Mouse (Mus musculus): ENCODE measurements at regions not wholly inside any gene's neighbourhood (a gene's known extent, or its start where the extent isn't known, plus 50 kb on each side); places are given as distances from the start of the nearest gene placed in this dataset.

DNA sequence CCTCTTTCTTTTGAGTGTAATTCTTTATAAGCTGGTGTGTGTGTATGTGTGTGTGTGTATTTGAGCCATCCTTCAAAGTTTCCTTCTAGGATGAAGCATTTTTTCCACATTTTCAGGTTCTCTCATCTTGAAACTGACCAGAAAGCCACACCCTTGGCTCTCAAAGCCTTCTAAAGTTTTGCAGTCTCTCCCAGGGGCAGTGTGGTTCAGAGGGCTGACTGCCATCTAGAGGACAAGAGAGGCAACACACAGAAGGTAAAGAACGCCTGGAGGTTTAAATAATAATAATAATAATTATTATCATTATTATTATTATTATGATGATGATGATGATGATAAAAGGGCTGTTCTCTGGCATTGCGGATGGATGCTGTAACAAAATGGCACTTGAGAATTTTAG lies 655.7 kb downstream of the Cdk5rap2 start:
- DNase-seq (ENCODE audit: low spot score in 2 of 2), result peak in 1 of 2 experiments; percentile 24

DNA sequence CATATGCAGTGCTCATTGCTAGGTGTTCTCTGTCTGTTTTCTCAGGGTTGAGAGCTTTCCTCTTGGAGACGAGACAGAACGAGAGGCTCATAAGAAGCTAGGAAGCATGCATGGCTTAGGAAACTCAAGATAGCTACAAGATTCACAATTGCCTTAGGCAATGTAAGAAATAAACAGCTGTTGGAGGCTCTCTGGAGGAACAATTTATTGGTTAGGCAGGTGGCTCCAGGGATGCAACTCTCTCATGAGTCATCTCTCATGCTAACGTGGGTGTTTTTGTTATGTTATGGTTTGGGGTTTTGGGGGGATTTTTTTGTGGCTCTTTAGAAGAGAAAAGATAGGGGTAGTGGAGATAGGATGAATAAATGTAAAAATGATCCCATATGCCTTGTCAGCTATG lies 657.2 kb downstream of the Cdk5rap2 start:
- peak in 1 of 2 experiments; percentile 8 for DNase-seq (ENCODE audit: low spot score in 2 of 2)

DNA sequence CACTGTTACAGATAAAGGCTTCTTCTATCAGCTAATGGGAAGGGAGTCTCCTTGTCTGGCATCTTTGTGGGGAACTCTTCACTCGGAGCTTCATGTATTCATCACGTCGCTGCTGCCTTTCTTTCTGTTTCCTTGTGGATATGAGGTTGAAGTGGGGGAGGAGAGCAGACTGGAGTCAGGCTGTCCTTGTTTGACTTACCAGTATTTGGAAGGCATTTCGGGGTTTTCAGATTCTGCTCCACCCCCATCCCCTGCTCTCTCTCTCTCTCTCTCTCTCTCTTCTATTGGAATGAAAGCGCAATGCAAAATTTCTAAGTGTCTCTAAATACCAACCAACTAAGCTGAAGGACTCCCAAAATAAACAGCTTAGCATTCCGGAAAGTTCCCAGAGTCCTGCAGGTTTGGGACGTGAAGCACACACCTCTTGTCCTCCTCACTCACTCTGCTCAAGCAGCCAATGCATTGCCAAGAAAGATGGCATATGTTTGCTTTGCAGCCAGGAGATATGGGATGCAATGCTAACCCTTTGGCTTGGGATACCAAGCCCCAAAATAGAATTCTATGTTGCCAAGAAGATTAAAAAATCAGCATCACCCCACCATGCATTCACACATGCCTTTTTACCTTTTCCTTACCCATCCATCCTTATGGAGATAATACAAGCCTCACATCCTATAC lies 670.3 kb downstream of the Cdk5rap2 start:
- DNase-seq (ENCODE audit: low spot score in 2 of 2), result peak in 1 of 2 experiments; percentile 21
